Mouse (Mus musculus): Measurements from ENCODE around the gene Rassf7.

DNA sequence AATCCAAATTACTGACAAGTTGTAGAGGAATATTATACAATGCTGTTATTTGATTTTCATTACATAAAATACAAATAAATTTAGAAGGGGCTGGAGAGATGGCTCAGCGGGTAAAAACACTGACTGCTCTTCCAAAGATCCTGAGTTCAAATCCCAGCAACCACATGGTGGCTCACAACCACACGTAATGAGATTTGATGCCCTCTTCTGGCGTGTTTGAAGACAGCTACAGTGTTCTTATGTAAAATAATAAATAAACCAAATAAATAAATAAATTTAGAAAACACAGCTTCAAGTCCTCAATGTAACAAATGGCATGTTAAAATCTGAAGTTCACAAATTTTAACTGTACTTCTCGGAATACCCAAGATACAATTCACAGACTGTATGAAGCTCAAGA lies 40.6 kb upstream of the Rassf7 start:
- TF ChIP-seq CTCF (IDR thresholded peaks at IDR 0.05; ENCODE audit: insufficient read depth, low read depth, low read length): no peak
- no peak for TF ChIP-seq POLR2A (IDR thresholded peaks at IDR 0.05; ENCODE audit: insufficient read depth, low read depth, low read length)

Data from olfactory bulb, adult 2 months (tissue).